Mouse (Mus musculus) adrenal gland, postnatal 10 days (tissue): ENCODE measurements around the gene Mpp3. TPM values are rescaled to one million over a fixed set of nuclear protein-coding genes. Genes with fewer than 3 reads are reported as not detected.

Experiments
- DNase-seq: peaks from one replicate; pipeline ENCODE4 v3.0.0; 2021; ENCODE audit warnings: mixed read lengths
- total RNA-seq, 2 experiments: library from RNA; stranded (reverse); gene quantifications; 2 replicates each; pipeline ENCODE4 v1.2.3; 2021

Gene Mpp3
- total RNA-seq, 2 experiments from 2014 or later: 11.8 to 16.0 TPM

DNA sequence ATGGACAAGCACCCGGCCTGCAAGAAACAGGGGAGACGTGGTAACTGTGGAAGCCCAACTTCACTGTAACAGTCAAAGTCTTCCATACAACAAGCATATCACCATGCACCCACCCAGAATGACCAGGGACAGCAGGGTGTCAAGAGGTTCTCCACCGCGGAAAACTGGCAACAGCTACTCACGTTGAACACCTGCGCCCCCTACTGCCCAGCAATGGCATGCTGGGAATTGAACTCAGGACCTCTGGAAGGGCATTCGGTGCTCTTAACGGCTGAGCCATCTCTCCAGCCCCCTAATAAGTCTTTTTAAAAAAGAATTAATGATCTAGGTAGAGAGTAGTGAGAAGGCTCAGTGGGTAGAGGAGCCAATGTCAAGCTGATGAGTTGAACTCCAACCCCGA lies 53.3 kb downstream of the Mpp3 start:
- peak; percentile 33 for DNase-seq

- DNase-seq: no peak
Measured at GRCm38 (mm10) chr11:101974181-101974580, 54.1 kb downstream of the Mpp3 start.

- no peak for DNase-seq
Measured at GRCm38 (mm10) chr11:101973496-101973895, 54.8 kb downstream of the Mpp3 start.

- no peak for DNase-seq
Measured at GRCm38 (mm10) chr11:101972651-101973050, 55.6 kb downstream of the Mpp3 start.

DNA sequence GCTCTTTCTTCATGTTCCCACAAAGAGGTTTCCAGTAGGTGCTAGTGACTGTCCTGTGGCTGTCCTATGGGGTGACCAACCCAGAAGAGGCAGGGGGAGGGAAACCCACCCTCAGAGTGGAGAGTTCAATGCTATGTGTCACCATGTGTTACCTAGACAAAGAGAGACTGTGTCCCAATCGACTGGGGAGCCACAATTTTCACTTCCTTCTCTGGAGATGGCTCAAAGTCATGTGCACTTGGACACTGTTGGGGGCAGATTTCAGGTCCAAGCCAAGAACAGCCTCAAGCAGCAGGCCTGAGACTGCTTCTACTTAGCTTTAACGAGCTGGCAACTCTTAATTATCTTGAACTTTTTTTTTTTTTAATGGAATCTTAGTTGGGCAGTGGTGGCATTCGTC lies 56.2 kb downstream of the Mpp3 start:
- DNase-seq: no peak

- DNase-seq: peak; percentile 65
Measured at GRCm38 (mm10) chr11:101971410-101971809, 56.9 kb downstream of the Mpp3 start.

DNA sequence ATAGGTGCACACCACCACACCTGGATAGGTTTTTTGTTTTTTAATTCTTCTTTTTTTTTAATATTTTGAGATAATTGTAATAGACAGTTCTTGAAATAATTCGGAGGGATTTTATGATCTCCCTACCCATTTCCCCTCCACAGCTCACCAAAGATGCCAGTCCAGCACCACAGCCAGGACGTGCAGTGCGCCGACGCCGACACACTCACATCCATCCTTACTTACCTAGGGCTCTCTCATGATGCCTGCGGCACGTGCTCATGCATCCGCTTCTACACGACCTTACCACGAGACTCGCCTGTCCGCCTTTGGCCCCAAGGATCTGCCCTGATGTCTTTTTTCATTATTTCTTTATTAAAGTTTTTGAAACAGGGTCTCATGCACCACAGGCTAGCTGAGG lies 58.4 kb downstream of the Mpp3 start:
- DNase-seq: no peak

DNA sequence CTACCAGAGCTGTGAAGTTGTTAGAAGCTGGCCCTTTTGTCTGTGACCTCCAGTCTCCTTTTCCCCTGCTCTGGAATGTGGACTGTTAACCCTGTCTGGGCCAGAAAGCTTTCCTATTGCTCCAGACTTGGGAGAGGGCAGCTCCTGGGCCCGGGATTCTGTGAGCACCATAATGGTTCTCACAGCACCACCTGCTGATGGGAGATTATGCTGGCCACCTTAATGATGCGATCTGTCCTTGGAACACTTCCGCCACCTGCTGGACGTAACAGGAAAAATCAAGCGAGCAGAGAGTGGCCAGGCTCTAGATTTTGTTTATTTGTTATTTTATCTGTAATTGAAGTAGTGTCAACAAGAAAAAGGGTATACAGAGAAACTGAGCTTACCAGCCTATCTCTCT lies 59.5 kb downstream of the Mpp3 start:
- peak; percentile 85 for DNase-seq

- no peak for DNase-seq
Measured at GRCm38 (mm10) chr11:101968311-101968710, 60.0 kb downstream of the Mpp3 start.

DNA sequence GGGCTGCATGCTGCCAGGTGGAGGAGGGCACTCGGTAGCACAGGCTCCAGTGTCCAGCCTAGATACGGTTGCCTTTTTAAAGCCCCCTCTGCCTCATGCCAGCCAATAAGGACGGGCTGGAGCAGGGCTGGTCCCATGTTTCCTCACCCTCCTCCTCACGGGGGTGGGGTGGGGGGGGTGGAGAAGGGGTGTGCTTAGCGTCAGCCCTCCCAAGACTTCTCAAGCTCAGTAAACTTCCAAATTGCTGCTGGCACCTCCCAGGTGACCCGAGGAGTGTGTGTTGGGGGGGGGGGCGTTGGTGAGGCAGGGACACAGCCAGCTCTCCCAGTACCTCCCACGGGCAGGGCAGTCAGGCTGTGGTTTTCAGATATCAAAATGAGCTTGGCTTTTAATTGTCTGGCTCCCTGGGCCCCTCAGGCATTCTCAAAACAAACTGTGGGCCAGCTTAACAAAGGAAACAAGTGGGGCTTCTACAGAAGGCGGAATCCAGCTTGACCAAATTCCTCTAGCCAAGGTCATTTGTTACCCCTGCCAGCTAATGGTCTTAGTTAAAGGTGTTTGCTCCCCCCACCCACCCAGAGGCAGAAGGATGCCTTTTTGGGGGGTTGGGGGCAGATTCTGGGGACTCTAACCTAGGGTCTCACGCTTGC lies 61.2 kb downstream of the Mpp3 start, which contains the start of gene Sost:
Gene Sost (minus strand): TSS at position 51 of the 650 bp plus-strand sequence.
- DNase-seq: no peak

- no peak for DNase-seq
Measured at GRCm38 (mm10) chr11:101965553-101965952, 62.7 kb downstream of the Mpp3 start.

DNA sequence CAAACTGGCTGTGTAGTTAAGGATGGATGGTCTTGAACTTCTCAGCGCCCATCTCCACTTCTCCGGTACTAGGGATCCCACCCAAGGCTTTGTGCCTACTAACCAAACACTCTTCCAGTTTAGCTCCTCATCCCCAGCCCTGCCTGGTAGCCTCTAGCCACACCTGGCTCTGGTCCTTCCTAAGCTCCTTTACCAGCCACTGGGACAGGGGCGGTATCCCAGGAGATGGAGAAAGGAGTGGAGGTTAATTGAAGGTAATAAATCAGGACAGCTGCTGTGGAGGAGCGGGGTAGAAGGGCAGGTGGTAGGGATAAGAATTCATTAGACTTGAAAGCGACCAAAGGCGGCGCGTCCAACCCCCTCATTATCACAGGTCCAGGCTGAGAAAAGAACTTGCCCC lies 63.6 kb downstream of the Mpp3 start:
- no peak for DNase-seq

GRCm38 (mm10) chr11:101963473-101964291 lies 64.6 kb downstream of the Mpp3 start:
- DNase-seq: peak; percentile 60

DNA sequence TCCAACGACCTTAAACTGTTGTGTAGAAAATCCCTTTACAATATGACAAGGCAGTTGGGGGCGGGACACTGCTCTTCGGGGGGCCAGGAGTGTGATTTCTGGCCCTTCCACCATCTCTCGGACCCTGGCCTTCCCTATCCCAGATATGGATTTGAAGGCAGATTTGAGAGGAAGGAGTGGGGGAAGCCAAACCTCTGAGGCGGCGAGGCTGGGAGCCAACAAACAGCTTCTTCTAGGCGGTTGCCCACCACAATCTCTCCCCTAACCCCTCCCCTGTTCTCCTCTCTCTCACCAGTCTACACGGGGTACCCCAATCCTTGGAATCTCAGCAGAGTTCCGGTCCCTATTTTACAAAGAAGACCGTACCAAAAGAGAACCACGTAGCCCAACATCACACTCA lies 65.2 kb downstream of the Mpp3 start:
- no peak for DNase-seq

- DNase-seq: no peak
Measured at GRCm38 (mm10) chr11:101957476-101957875, 70.8 kb downstream of the Mpp3 start.

GRCm38 (mm10) chr11:101953441-101953840 lies 74.8 kb downstream of the Mpp3 start:
- DNase-seq: no peak

GRCm38 (mm10) chr11:101952541-101953341 lies 75.5 kb downstream of the Mpp3 start:
- peak; percentile 47 for DNase-seq

- no peak for DNase-seq
Measured at GRCm38 (mm10) chr11:101950021-101950420, 78.2 kb downstream of the Mpp3 start.
